Mouse (Mus musculus) lung, adult 2 months (tissue): ENCODE results near the gene Azin2. TPM values are rescaled to one million over a fixed set of nuclear protein-coding genes. Genes with fewer than 3 reads are reported as not detected.
A peak's percentile ranks its signal among the peaks of the same experiment; 100 is the strongest.

Experiments
- DNase-seq: peaks from one replicate; pipeline ENCODE4 v3.0.0; 2022
- H3K4me1 ChIP-seq: fragments of 200-500 bp; 2 replicates; pipeline ENCODE4 v1.6.1; 2011; ENCODE audit warnings: low read length; ENCODE audit not compliant: control insufficient read depth, insufficient read depth
- H3K4me3 ChIP-seq: fragments of 200-500 bp; replicated peaks from 2 replicates; pipeline ENCODE3; 2011; ENCODE audit warnings: low read depth, mild to moderate bottlenecking, control low read depth, low read length; ENCODE audit errors: extremely low read depth
- CTCF ChIP-seq: fragments of 200-500 bp; IDR thresholded peaks from 2 replicates; pipeline ENCODE4 v1.5.1; 2011; ENCODE audit warnings: mild to moderate bottlenecking, low read length, control low read depth; ENCODE audit not compliant: insufficient read depth
- POLR2A ChIP-seq: fragments of 200-500 bp; IDR thresholded peaks from 2 replicates; pipeline ENCODE4 v1.6.1; 2011; ENCODE audit warnings: low read depth, mild to moderate bottlenecking, control low read depth, low read length, borderline replicate concordance; ENCODE audit errors: extremely low read depth
- whole genome bisulfite sequencing: fragments of 180-500 bp; shearing (Covaris S2); methylation state at CpG from one replicate; pipeline ENCODE4 v1.1.7; 2018; 5-methylcytosine and 5-hydroxymethylcytosine counted together
- polyA plus RNA-seq: library from polyadenylated mRNA; depleted of rRNA; stranded (reverse); fragments of >200 nt; gene quantifications from 2 replicates; pipeline ENCODE4 v1.2.3, GENCODE M21; 2012

The Azin2 gene
- polyA plus RNA-seq, 1 experiment, result 46.2 TPM

DNA sequence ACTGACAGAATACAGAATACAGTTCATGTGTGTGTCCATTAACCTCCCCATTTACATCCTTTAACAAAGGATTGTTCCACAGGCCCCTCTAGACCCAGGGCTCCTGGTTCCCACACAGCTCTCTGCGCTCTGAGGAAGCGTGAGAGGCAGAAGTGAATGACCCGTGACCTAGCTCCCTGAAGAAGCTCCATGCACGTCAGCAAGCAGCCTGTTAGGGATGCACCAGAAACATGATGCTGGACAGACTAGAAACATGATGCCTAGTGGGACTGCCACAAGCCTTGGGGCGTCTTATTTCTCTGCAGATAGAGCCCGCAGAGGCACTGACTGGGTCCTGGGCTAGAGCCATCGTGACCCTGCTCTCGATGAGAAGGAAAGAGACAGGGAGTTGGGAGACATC is 55.5 kb downstream of the Azin2 start:
- TF ChIP-seq POLR2A, result no peak
- no peak for TF ChIP-seq CTCF
- DNase-seq, result no peak
- Histone ChIP-seq H3K4me3 (no peak overlapping the region), H3K4me1 (no peaks in the 10 kb centered on the region)
- WGBS, result 75% methylated on average over 8 of the region's 8 CpGs

DNA sequence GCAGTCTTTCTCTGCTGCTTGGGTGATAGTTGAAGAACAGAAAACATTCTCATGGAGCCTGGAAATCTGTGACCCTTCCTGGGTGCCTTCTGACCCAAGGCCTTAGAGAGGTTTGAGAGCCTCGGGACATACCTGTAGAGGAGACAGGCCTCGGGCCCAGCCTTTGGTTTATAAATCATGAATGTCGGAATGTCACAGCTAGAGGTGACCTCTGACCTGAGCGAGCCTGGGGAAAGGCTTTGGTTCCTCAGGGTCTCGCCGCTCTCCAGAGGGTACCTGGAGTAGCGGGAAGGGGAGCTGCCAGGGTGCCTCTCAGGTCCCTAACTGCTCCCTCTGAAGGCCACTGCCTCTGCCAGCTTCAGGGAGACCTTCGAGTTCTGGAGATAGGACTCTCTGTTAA is 57.0 kb downstream of the Azin2 start:
- 71% methylated on average over 8 of the region's 8 CpGs for WGBS
- no peak for DNase-seq
- Histone ChIP-seq H3K4me3 (no peak overlapping the region), H3K4me1 (no peaks in the 10 kb centered on the region)
- TF ChIP-seq CTCF, result no peak
- TF ChIP-seq POLR2A, result no peak

DNA sequence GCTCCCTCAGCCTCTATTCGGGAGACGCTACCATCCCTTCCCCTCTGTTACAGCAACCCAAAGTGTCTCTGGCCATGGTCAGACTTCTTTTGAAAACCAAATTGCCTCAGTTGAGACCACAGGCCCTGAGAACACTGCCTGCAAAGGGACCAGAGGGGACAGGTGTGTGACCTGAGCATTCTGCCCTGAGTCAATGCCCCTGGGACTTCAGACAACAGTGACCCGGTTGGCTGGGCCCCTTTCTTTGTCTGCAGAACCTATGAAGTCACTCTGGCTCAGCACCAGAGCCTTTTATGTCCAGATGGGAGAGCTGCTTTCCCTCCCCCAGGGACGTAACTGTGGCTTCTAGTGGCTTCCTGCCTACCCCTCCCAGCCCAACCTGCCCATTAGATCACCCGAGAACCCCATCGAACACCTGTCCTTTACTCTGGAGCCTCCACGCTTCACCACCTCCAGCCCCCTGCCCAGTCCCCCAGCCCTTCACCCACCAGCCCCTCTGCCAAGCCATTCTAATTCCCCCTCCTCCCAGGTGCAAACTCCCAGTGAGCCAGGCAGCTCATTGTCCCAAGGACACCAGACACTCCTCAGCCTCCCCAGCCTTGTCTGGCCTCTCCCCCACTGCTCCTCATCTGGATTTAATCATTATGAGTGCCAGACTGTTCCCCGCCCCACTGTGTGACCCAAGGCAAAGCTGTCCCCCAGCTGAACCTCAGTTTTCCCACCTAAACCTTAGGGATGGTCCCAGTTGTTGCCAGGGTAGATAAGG is 58.0 kb downstream of the Azin2 start:
- peaks cover 5% of the 10 kb centered on the region for H3K4me1 ChIP-seq
- DNase-seq, result no peak
- TF ChIP-seq POLR2A (no peak), CTCF (no peak)
- no peak overlapping the region for H3K4me3 ChIP-seq
- 71% methylated on average over 8 of the region's 8 CpGs for whole genome bisulfite sequencing

DNA sequence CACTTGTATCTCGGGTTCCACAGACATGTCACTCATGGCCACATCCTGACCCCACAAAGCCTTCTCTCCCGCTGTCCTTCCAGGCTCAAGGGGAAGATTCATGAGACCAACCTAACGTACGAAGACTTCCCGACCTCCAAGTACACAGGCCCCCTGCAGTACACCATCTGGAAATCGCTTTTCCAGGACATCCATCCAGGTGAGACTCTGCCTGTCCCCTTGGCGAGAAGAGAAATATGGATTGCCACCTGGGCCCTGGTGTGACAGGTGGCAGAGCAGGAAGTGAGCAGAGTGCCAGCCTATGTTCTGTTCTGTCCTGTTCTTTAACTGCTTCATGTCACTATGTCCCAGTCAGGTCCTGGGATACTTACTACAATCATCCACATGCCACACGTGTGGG is 59.9 kb downstream of the Azin2 start:
- no peak for DNase-seq
- peaks cover 18% of the 10 kb centered on the region for H3K4me1 ChIP-seq
- TF ChIP-seq CTCF, result no peak
- TF ChIP-seq POLR2A, result no peak
- H3K4me3 ChIP-seq, result no peak overlapping the region
- 89% methylated on average over 8 of the region's 8 CpGs for WGBS

DNA sequence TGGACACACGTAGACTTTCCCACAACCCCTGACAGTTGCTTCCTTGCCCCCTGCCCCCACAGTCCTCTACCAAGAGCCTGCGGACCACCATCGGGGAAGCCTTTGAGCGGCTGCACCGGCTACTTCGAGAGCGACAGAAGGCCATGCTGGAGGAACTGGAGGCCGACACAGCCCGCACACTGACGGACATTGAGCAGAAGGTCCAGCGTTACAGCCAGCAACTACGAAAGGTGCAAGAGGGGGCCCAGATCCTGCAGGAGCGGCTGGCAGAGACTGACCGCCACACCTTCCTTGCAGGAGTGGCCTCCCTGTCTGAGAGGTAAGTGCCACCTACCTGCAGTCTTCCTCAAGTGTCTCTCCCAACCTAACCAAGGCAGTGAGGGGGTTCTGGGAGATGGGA is 61.8 kb downstream of the Azin2 start:
- Histone ChIP-seq H3K4me1 (peaks cover 18% of the 10 kb centered on the region), H3K4me3 (no peak overlapping the region)
- WGBS, result 88% methylated on average over 14 of the region's 14 CpGs
- TF ChIP-seq CTCF, result no peak
- no peak for TF ChIP-seq POLR2A
- no peak for DNase-seq

DNA sequence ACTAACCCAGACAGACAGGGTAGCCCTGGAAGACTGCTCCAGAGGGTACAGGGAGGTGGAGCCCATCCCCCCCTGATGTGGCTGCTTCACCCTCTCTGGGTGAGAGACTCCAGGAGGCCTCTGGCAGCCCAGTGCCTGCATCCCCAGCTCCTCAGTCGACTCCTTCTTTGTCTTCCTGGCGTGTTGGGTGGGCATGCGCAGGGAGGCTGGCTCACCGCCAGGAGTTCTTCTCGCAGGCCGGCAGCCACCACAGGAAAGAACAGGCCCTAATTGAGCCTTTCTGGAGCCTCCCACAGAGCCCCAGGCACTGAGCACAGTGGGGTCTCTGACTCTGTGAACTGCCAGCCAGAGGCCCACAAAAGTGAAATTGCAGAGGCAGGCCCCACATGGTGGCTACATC is 62.9 kb downstream of the Azin2 start:
- WGBS, result 13% methylated on average over 6 of the region's 6 CpGs
- Histone ChIP-seq H3K4me1 (peaks cover 18% of the 10 kb centered on the region), H3K4me3 (no peak overlapping the region)
- TF ChIP-seq POLR2A (no peak), CTCF (no peak)
- DNase-seq, result peak; percentile 54

DNA sequence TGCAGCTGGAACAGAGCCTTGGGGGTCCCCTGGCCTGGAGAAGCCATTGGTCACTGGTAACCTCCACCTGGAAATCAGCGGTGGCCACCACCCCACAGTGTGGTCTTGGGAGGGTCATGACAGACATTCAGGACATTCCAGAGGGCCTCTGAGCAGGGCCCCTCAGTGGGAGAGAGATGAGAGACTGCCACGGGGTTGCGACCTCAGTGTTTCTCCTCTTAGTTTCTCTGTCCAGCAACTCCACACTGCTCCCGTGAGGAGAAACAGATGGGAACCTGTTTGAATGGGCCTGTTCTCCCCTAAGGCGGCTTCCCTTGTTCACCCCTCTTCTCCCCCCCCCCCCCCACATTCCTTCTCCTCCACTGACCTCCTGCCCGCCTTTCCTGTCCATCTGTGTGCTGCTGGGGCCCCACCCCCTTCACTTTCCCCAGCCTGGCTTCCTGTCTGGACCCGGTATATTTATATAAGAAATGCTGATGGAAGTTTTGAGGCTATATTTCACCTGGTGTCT is 64.3 kb downstream of the Azin2 start:
- H3K4me1 ChIP-seq, result peaks cover 18% of the 10 kb centered on the region
- TF ChIP-seq CTCF, result no peak
- TF ChIP-seq POLR2A, result no peak
- 26% methylated on average over 7 of the region's 7 CpGs for WGBS
- H3K4me3 ChIP-seq, result no peak overlapping the region
- DNase-seq, result no peak

DNA sequence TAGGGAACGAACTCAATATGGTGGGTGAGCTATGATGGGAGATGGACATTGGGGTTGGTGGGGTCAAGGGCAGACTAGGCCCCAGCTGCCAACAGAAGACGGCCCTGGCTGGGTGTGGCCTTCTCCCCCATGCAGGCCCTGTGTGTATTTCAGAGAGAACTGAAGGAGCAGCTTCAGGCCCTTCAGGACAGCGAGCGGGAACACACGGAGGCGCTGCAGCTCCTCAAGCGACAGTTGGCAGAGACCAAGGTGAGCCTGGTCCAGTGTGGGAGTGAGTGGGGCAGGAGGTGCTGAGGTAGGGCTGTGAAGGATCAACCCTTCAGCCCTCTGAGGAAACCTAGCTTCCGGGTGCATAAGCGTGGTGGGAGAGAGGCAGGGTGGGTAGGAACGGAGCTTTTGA is 65.6 kb downstream of the Azin2 start:
- Histone ChIP-seq H3K4me1 (peaks cover 22% of the 10 kb centered on the region), H3K4me3 (no peak overlapping the region)
- DNase-seq, result no peak
- no peak for TF ChIP-seq CTCF
- TF ChIP-seq POLR2A, result no peak
- WGBS, result 90% methylated on average over 10 of the region's 10 CpGs

DNA sequence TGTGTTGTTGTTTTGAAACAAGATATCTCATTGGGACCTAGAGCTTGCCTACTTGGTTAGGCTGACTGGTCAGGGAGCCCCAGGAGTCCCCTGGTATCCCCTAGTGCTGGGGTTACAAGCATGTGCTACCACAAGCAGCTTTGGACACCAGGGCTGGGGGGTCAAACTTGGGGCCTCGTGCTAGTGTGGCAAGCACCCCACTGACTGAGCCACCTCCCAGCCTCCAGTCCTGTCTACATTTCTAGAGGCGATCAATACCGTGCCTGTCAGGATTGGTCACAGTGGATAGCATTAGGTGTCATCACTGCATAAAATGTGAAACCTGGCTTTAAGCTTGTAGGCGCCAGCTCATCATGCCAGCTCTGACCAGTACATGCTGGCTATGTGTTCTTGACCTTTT is 66.4 kb downstream of the Azin2 start:
- Histone ChIP-seq H3K4me1 (peaks cover 28% of the 10 kb centered on the region), H3K4me3 (no peak overlapping the region)
- DNase-seq, result no peak
- TF ChIP-seq CTCF (no peak), POLR2A (no peak)
- 93% methylated on average over 4 of the region's 4 CpGs for WGBS

DNA sequence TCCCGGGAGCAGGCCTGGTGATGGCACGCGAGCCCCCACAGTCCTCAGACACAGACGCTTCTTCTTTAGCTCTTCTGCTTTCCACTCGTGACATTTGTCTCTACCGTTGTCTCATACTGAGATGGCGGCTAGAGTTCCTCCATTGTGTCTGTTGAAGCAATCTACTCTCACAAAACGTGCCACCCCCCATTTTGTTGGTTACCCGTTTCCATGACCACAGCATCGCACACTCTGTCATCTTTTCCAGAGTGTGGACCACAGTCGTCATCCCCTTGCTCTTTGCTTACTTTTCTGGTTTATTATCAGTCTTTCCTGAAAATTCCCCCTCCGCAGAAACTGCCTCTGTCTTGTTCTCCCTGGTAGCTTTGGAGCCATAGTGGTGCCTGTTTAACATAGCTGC is 68.1 kb downstream of the Azin2 start:
- H3K4me1 ChIP-seq, result peaks cover 35% of the 10 kb centered on the region
- DNase-seq, result no peak
- H3K4me3 ChIP-seq, result no peak overlapping the region
- TF ChIP-seq CTCF (no peak), POLR2A (no peak)
- 85% methylated on average over 11 of the region's 12 CpGs for WGBS

DNA sequence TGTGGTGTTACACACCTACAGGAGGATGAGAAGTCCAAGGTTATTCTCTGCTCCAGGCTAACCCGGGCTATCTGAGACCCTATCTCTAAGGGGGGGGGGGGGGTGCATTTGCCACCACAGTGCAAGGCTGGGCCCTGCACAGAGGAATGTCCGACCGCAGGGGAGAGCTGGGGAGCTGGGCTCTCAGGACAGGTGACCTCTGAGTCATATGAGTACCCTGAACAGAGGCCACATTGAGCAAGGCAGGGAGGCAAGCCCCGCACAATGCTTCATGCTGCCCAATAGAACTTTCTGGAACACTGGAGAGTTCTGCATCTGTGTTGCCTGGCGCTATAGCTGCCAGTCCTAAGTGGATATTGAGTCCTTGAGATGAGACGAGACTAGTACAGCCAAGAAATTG is 70.1 kb downstream of the Azin2 start:
- TF ChIP-seq CTCF, result no peak
- no peak for TF ChIP-seq POLR2A
- 81% methylated on average over 6 of the region's 6 CpGs for WGBS
- Histone ChIP-seq H3K4me3 (no peak overlapping the region), H3K4me1 (peaks cover 23% of the 10 kb centered on the region)
- DNase-seq, result no peak
